Mouse (Mus musculus): ENCODE measurements around the gene Glul. TPM values are rescaled to one million over a fixed set of nuclear protein-coding genes. Genes with fewer than 3 reads are reported as not detected.

The Glul gene
- polyA plus RNA-seq, 1 experiment: 168 TPM

DNA sequence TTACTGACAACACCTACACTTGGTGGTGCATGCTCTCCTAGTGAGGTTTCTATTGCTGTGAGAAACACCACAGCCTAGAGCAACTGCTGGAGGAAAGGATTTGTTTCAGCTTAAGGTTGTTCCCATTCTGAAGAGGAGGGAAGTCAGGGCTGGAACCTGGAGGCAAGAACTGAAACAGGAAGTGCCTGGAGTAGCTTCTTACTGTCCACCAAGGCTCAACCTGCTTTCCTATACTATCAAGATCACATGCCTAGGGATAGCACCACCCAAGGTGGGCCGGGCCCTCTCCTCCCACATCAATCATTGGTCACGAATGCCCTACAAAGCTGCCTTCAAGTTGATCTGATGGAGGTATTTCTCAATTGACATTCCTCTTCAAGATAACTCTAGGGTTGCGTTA lies 21.9 kb downstream of the Glul start:
- Histone ChIP-seq H3K27me3 (ENCODE audit: control insufficient read depth, insufficient read depth, low read length) (no peaks in the 10 kb centered on the region), H3K4me3 (ENCODE audit: extremely low read depth, insufficient read depth, insufficient read length) (no peak overlapping the region), H3K36me3 (ENCODE audit: control insufficient read depth, insufficient read depth, low read length) (no peaks in the 10 kb centered on the region), H3K4me1 (ENCODE audit: control insufficient read depth, insufficient read depth, insufficient read length) (no peaks in the 10 kb centered on the region), H3K27ac (ENCODE audit: insufficient read depth, low read length) (no peak overlapping the region)
- TF ChIP-seq CTCF (IDR thresholded peaks at IDR 0.05; ENCODE audit: extremely low read depth, insufficient read depth, insufficient read length, insufficient replicate concordance): no peak
- TF ChIP-seq POLR2A (IDR thresholded peaks at IDR 0.05; ENCODE audit: low read depth, low read length): no peak
- WGBS: 89% methylated on average over 3 of the region's 3 CpGs
- DNase-seq (ENCODE audit: low read depth in 1 of 2, low spot score in 2 of 2): no peak

DNA sequence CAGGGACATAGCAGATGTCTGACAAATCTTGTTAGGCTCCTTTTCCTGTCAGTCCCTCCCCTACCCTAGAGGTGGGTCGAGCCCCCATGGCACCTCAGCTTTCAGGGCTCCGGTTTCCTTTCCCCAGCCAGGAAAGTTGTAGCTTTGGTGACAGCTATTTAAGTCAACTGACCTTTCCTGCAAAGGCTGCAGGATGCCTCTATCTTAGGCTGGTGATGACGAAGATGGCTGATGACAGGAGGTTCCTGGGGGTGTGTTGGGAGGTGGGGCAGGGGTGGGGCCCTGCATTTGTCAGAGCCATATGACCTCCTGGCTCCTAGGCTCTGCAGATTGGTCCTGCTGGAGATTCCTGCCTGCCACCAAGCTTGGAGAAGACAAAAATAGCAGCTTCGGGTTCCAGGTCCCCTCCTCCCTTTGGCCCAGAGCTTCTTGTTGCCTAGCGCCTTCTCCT lies 22.9 kb downstream of the Glul start:
- H3K27me3 ChIP-seq (ENCODE audit: control insufficient read depth, insufficient read depth, low read length): no peaks in the 10 kb centered on the region
- H3K36me3 ChIP-seq (ENCODE audit: control insufficient read depth, insufficient read depth, low read length): no peaks in the 10 kb centered on the region
- no peaks in the 10 kb centered on the region for H3K4me1 ChIP-seq (ENCODE audit: control insufficient read depth, insufficient read depth, insufficient read length)
- 59% methylated on average over 5 of the region's 5 CpGs for WGBS
- H3K27ac ChIP-seq (ENCODE audit: insufficient read depth, low read length): no peak overlapping the region
- no peak for DNase-seq (ENCODE audit: low read depth in 1 of 2, low spot score in 2 of 2)
- H3K4me3 ChIP-seq (ENCODE audit: extremely low read depth, insufficient read depth, insufficient read length): no peak overlapping the region
- TF ChIP-seq CTCF (IDR thresholded peaks at IDR 0.05; ENCODE audit: extremely low read depth, insufficient read depth, insufficient read length, insufficient replicate concordance) (no peak), POLR2A (IDR thresholded peaks at IDR 0.05; ENCODE audit: low read depth, low read length) (no peak)

DNA sequence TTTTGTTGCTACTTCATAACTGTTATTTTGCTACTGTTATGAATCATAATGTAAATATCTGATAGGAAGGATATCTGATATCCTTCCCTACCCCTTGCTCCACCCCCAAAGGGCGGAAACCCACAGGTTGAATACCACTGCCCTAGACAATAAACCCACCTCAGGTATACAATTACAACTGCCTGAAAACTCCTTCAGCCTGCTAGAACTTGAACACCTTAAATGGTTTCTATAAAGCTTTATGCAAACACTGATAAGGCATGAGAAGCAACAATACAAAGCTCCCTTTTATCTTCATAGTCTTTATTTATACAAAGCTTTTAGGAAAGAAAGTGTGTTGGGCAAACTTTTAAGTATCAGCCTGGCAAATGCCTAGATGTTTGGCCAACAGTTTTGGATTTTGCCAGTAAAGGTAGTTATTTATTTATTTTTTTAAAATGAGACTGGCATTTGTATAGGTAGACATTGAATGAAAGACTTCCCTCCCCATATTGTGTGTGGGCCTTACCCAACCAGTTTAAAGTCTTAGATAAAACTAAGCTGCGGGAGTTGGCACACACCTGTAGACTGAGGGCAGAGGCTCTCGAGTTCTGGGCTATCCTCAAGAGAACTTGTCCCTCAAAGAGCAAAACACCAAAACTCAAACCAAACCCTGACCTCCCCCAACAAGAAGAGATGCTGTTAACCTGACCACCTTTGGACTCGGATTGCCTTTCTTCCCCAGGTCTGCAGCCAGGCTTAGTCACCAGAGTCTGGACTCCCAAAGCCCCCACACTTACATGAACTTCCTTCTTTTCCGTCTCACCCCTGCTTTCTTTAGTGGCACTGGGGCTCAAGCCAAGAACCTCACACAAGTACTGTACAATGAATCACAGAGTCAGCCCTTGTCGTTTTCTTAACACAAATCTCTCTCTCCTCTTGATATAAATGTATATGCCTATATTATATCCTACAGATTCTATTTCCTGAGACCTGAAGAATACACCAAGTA lies 24.9 kb downstream of the Glul start:
- no peak for DNase-seq (ENCODE audit: low read depth in 1 of 2, low spot score in 2 of 2)
- no peak for TF ChIP-seq CTCF (IDR thresholded peaks at IDR 0.05; ENCODE audit: extremely low read depth, insufficient read depth, insufficient read length, insufficient replicate concordance)
- no peak for TF ChIP-seq POLR2A (IDR thresholded peaks at IDR 0.05; ENCODE audit: low read depth, low read length)
- WGBS: 51% methylated on average over 6 of the region's 6 CpGs
- H3K27me3 ChIP-seq (ENCODE audit: control insufficient read depth, insufficient read depth, low read length): no peaks in the 10 kb centered on the region
- H3K36me3 ChIP-seq (ENCODE audit: control insufficient read depth, insufficient read depth, low read length): no peaks in the 10 kb centered on the region
- no peaks in the 10 kb centered on the region for H3K4me1 ChIP-seq (ENCODE audit: control insufficient read depth, insufficient read depth, insufficient read length)
- H3K27ac ChIP-seq (ENCODE audit: insufficient read depth, low read length): no peak overlapping the region
- no peak overlapping the region for H3K4me3 ChIP-seq (ENCODE audit: extremely low read depth, insufficient read depth, insufficient read length)

DNA sequence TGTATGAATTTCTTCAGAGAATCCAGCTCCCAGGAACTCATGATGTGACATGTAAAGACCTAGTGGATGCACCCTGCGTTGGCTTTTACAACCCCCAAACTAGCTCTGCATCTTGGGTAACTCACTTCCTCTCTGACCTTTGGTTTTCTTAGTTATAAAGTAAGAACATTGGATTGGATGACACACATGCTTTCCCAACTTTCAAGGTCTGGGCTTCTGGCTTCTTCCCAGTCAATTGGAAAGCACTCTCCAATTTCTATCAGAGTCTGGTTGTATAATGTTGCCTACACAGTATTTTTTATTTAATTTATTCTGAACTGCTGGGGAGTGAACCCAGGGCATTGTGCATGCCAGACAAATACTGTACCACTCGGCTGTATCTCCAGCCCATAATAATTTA lies 30.7 kb downstream of the Glul start:
- Histone ChIP-seq H3K27me3 (ENCODE audit: control insufficient read depth, insufficient read depth, low read length) (no peaks in the 10 kb centered on the region), H3K4me1 (ENCODE audit: control insufficient read depth, insufficient read depth, insufficient read length) (no peaks in the 10 kb centered on the region), H3K4me3 (ENCODE audit: extremely low read depth, insufficient read depth, insufficient read length) (no peak overlapping the region), H3K27ac (ENCODE audit: insufficient read depth, low read length) (no peak overlapping the region), H3K36me3 (ENCODE audit: control insufficient read depth, insufficient read depth, low read length) (no peaks in the 10 kb centered on the region)
- WGBS: 84% methylated on average over 2 of the region's 2 CpGs
- no peak for TF ChIP-seq POLR2A (IDR thresholded peaks at IDR 0.05; ENCODE audit: low read depth, low read length)
- TF ChIP-seq CTCF (IDR thresholded peaks at IDR 0.05; ENCODE audit: extremely low read depth, insufficient read depth, insufficient read length, insufficient replicate concordance): no peak
- no peak for DNase-seq (ENCODE audit: low read depth in 1 of 2, low spot score in 2 of 2)

DNA sequence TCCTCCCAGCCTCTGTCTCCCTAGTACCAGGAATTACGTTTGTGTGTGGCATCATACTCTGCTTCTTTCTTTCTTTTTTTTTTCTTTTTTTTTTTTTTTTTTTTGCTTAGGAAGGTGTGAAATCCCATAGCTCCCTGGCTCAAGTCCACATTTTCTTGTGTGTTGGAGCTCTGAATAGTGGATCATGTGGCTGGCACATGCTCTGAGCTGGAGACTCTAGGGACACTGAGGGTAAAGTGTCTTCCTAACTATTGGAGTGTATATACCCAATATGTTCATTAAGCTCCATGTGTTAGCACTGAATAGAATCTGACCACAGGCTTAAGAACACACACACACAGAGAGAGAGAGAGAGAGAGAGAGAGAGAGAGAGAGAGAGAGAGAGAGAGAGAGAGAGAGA lies 34.0 kb downstream of the Glul start:
- no peaks in the 10 kb centered on the region for H3K36me3 ChIP-seq (ENCODE audit: control insufficient read depth, insufficient read depth, low read length)
- TF ChIP-seq POLR2A (IDR thresholded peaks at IDR 0.05; ENCODE audit: low read depth, low read length): no peak
- no peak for TF ChIP-seq CTCF (IDR thresholded peaks at IDR 0.05; ENCODE audit: extremely low read depth, insufficient read depth, insufficient read length, insufficient replicate concordance)
- H3K4me1 ChIP-seq (ENCODE audit: control insufficient read depth, insufficient read depth, insufficient read length): no peaks in the 10 kb centered on the region
- no peaks in the 10 kb centered on the region for H3K27me3 ChIP-seq (ENCODE audit: control insufficient read depth, insufficient read depth, low read length)
- no peak for DNase-seq (ENCODE audit: low read depth in 1 of 2, low spot score in 2 of 2)
- no peak overlapping the region for H3K27ac ChIP-seq (ENCODE audit: insufficient read depth, low read length)
- no peak overlapping the region for H3K4me3 ChIP-seq (ENCODE audit: extremely low read depth, insufficient read depth, insufficient read length)
- 96% methylated on average over 1 of the region's 1 CpGs for WGBS

DNA sequence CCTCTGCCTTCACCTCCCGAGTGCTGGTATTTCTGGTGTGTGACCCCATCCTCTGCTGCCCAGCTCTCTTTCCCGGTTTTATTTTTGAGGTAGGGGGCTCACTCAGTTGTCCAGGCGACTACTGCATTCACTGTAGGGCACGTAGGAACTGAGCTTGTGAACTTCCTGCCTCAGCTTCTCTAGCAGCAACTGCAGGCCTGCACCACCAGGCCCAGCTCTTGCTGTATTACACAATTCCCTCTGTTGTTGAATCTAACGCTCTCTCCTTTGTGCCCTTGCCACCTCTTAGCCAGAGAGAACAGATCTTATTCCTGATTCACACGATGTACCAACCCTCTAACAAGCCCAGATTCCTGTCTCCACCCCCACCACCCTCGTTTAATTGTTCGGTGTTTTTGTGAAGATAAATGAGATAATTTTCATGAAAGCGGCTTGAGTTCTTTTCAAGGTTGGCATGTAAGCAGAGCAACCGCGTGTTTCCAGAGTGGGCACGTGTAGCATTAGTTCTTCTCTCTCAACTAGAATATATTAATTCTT lies 36.2 kb downstream of the Glul start:
- no peak for DNase-seq (ENCODE audit: low read depth in 1 of 2, low spot score in 2 of 2)
- H3K27ac ChIP-seq (ENCODE audit: insufficient read depth, low read length): no peak overlapping the region

More for the DNA sequence above, 36.2 kb downstream of the Glul start:
- no peaks in the 10 kb centered on the region for H3K4me1 ChIP-seq (ENCODE audit: control insufficient read depth, insufficient read depth, insufficient read length)
- no peak overlapping the region for H3K4me3 ChIP-seq (ENCODE audit: extremely low read depth, insufficient read depth, insufficient read length)
- H3K36me3 ChIP-seq (ENCODE audit: control insufficient read depth, insufficient read depth, low read length): no peaks in the 10 kb centered on the region
- no peak for TF ChIP-seq CTCF (IDR thresholded peaks at IDR 0.05; ENCODE audit: extremely low read depth, insufficient read depth, insufficient read length, insufficient replicate concordance)
- no peak for TF ChIP-seq POLR2A (IDR thresholded peaks at IDR 0.05; ENCODE audit: low read depth, low read length)
- WGBS: 83% methylated on average over 12 of the region's 12 CpGs
- no peaks in the 10 kb centered on the region for H3K27me3 ChIP-seq (ENCODE audit: control insufficient read depth, insufficient read depth, low read length)
